Mouse (Mus musculus): Measurements from ENCODE around the gene Ubtf.
A peak's percentile ranks its signal among the peaks of the same experiment; 100 is the strongest.
"Not testable (repeated sequence)": the region's sequence is repeated elsewhere in the genome, so short reads cannot be mapped to it uniquely, and the experiment has no call there.

Gene Ubtf

DNA sequence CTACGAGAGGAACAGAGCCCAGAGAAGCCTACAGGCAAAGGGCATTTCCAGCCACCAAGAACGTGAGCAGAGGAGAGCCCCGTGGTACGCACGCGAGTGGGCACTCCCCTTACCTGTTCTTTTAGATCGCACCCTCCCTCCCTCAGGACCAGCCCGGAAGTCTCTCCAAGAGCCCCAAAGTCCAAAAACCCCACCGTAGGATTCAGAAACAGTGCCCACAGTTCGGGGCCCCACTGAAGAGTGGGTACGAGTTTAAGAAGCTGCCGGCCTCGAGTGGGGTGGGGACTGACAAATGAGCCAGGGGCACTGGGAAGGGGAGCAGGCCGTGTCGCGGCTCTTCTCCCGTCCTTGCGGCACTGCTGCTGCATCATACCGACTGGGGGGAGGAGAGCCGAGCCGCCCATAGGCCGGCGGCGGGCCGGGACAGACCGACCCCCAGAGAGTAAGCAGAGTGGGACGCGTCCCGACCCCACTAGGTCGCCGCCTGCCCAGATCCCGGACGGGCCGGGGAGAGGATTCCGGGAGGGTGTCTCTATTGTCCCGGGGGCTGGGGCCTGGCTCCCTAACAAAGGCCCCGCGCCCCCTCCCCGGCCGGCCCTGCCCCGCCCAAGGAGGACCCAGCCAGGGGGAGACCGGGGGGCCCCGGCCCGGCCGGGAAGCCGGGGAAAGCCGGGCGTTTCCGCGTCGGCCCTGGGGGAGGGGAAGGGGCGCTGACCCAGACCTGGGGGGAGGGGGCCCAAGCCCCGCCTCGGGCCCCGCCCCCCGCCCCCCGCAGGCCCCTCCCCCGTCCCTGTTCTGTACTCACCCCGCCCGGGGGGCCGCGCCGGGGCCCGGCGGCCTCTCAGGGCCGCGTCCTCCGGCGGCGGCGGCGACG is 23.7 kb downstream of the Ubtf start:
- no peak for DNase-seq (ENCODE audit: low spot score in 2 of 2)

DNA sequence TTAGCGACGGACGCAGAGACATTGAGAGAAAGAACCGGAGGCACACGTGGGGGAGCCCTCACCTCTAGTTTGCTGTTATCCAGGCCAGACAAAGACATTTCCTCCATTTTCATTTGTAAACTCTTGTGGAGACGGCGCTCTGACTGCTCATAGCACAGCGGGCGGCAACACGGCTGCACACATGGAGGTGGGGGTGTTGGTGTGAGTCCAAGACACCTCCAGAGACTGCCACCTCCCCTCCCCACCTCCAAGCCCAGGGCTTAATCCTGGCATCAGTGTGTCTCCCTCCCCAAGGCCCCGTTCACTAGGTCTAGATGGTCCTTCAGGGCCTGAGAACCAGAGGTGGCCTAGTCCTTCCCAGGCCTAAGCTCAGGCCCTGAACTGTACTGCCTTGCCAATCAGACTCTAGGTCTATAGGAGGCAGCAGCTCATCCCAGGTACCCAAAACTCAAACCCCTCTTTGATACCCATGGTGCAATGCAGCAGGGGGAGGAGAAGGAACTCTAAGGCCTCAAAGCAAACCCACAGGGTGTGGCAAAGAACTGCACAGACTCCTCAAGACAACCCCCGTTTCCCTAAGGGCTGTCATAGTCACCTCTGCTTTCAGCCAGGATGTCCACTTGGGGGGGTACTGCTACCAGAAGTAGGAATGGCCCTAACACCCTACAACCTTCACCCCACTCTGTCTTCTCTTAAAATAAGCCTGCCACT is 24.5 kb downstream of the Ubtf start:
- DNase-seq (ENCODE audit: low spot score in 2 of 2), result peak; percentile 44 to 47

DNA sequence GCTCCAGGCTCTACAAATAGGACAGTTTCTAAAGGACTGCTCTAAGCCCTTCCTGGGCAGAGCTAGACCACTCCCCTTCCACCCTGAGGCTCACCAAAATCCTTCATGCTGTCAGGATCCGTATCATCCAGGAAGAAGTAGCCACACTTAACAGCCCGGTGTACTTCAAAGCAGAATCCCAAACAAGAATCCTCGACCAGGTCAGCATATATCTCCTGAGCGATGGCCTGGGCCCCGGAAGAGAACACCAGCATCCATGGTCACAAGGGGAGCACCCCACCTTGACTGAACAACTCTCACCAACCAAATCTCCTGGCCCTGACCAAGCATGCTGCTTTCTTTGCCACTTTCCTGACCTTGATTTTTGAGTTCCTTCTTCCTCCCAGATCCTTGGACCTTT is 25.1 kb downstream of the Ubtf start:
- no peak for DNase-seq (ENCODE audit: low spot score in 2 of 2)

DNA sequence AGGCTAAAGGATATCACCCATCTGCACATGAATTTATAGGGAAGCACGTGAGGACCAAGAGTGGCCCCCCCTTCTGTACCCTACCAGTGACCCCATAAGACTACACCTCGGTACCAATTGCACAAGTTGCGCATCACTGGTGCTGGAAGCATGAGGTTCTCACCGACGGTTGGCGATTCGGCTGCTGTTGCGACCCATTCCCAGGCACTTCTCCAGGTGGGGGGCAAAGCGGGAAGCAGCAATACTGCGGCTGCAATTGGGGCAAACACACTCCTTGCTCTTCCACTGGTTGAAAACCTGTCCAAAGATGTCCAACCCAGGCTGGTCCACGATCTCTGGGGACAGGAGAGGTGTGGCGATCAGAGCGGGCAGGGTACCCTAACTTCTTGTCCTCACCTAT is 25.6 kb downstream of the Ubtf start:
- no peak for DNase-seq (ENCODE audit: low spot score in 2 of 2)

DNA sequence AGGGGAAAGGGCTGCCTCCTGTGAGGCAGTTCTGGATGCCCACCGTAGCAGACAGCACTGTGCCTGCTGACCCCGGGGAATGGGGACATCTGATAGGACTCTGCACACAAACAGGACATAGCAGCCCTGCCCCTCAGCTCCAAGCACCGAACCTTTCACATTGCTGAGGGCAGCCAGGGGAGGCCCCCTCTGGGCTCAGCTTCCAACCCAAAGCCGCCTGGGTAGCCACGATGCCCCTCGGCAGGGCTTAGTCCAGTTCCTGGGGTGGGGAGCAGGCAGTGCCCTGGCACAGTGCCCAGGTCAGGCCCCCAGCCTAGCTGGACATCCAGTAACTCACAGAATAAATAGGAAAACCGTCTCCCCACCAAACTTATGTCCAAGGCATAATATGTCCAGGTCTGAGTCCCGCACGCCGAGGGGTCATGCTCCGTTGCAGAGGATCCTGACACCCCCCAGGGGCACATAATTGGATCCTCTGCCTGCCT is 28.4 kb downstream of the Ubtf start:
- no peak for DNase-seq (ENCODE audit: low spot score in 2 of 2)

DNA sequence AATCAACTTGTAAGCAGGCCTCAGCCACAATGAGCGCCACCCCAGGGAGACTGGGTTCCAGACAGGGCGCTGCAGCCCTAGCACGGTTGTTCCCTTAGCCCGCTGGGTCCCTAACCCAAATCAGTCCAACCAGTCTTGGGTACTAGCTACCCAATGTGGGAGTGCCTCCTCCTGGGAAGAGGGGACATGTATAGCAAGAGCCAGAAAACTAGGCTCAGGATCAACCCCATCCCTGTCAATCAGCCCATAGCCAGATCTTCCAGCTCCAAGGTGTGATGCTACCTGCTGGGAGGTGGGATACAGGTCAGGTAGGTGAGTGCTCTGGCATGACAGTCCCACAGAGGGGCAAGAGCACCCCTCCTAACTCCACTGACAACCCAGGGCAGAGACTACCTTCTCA is 29.4 kb downstream of the Ubtf start:
- DNase-seq (ENCODE audit: low spot score in 2 of 2), result no peak

- no peak for DNase-seq (ENCODE audit: low spot score in 2 of 2)
Measured at GRCm38 (mm10) chr11:102289511-102290100, 29.9 kb downstream of the Ubtf start.

DNA sequence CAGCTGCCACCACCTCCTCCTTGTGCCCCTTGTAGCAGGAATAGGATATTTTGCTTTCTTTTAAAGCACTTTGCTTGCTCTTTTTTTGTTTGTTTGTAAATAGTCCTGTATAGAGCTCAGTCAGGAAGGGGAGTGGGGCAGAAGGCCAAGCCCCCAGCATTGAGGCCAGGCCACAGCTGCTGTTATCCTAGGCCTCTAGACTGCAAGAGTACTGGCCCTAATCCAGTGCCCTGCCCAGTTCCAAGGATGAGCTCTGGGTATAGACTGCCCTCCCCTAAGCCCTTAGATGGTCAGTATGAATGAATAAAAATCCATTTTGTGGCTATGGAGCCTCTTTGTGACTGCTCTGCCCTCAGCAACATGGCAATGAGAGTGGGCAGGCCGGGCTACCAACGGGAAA is 30.6 kb downstream of the Ubtf start:
- DNase-seq (ENCODE audit: low spot score in 2 of 2), result no peak

- DNase-seq (ENCODE audit: low spot score in 2 of 2), result no peak
Measured at GRCm38 (mm10) chr11:102288027-102288804, 31.3 kb downstream of the Ubtf start.

DNA sequence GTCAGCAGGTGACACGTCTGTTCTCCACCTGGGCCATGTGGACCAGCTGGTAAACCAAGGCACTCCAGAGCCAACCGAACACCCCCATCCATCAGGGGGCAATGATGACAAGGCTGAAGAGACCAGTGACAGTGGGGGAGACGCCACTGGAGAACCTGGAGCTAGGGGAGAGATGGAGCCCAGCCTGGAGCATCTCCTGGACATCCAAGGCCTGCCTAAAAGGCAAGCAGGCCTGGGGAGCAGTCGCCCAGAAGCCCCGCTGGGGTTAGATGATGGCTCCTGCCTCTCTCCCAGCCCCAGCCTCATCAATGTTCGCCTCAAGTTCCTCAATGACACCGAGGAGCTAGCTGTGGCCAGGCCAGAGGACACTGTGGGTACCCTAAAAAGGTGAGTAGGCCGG is 32.1 kb downstream of the Ubtf start:
- DNase-seq (ENCODE audit: low spot score in 2 of 2), result no peak

DNA sequence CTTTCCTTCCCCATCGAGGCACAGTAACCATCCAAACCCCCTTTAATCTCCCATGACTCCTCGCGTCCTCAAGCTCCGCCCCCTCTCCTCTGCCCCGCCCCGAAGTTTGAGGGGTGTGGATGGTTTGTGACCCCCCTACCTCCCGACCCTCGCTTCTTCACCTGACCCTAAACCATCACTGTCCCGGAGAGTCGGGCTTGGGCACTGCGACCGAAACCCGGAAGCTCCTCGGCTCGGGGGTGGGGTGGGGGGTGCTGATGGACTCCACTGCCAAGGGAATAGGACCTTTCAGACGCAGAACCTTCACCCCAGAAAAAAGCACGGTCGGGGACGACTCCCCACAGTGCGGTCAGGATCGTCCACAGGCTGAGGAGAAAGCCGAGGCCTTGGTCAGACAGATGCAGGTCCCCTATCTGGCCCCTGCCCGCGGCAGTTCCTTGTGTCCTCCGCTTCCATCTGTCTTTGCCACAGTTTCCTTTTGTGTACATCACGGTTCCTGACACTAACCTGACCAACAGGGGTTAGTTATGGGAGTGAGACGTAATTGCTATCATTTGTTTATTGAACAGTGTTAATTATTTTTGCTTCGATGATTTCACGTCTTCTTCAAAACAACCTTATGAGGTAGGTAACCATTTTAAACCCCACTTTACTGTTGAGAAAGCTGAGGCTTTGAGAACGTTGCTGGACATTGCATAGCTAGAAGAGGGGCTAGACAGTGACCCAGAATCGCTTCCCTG is 34.3 kb downstream of the Ubtf start:
- no peak for DNase-seq (ENCODE audit: low spot score in 2 of 2)

- peak; percentile 95 to 99 for DNase-seq (ENCODE audit: low spot score in 2 of 2)
Measured at GRCm38 (mm10) chr11:102284501-102285094, 34.9 kb downstream of the Ubtf start, which contains the start of gene Tmub2. Gene Tmub2 (plus strand): TSS chr11:102284931.

DNA sequence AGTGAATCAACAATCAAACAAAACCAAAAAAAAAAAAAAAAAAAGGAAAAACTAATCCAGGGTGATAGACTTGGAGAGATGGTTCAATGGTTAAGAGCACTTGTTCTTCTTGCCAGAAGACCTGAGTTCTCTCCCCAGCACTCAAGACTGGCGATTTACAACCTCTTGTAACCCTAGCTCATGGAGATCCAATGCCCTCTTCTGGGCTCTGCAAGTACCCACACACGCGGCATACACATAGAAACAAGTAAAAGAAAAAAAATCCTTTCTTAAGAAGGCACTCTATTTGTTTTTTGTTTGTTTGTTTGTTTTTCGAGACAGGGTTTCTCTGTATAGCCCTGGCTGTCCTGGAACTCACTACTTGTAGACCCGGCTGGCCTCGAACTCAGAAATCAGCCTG is 35.6 kb downstream of the Ubtf start:
- no peak for DNase-seq (ENCODE audit: low spot score in 2 of 2)

GRCm38 (mm10) chr11:102280267-102280666 is 39.3 kb downstream of the Ubtf start:
- not testable (repeated sequence) for DNase-seq (ENCODE audit: low spot score in 2 of 2)

GRCm38 (mm10) chr11:102279595-102279994 is 39.9 kb downstream of the Ubtf start:
- no peak for DNase-seq (ENCODE audit: low spot score in 2 of 2)

GRCm38 (mm10) chr11:102277754-102278153 is 41.8 kb downstream of the Ubtf start:
- no peak for DNase-seq (ENCODE audit: low spot score in 2 of 2)

DNA sequence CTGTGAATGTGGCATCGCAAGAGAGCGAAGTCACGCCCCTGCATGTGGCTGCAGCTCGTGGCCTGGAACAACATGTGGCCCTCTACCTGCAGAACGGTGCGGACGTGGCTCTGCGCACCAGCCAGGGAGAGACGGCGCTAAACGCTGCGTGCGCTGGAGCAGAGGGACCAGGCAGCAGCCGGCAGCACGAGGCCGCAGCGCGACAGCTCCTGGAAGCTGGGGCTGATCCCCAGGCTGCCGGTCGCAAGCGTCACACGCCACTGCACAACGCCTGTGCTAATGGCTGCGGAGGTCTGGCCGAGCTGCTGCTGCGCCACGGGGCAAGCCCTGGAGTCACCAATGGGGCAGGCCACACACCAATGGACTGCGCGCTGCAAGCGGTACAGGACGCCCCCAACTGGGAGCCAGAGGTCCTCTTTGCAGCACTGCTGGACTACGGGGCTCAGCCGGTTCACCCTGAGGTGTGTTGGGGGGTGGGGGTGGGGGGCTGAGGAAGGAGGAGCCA is 43.1 kb downstream of the Ubtf start:
- peak in 1 of 2 experiments; percentile 34 for DNase-seq (ENCODE audit: low spot score in 2 of 2)

GRCm38 (mm10) chr11:102268520-102269244 is 50.9 kb downstream of the Ubtf start, which contains the start of gene Asb16:
Gene Asb16 (plus strand): TSS chr11:102268743.
- no peak for DNase-seq (ENCODE audit: low spot score in 2 of 2)

GRCm38 (mm10) chr11:102267480-102267879 is 52.1 kb downstream of the Ubtf start:
- DNase-seq (ENCODE audit: low spot score in 2 of 2), result peak; percentile 83

Data from right cerebral cortex, adult 2 months (tissue).